ENCODE assay signal across 8 mouse cellular contexts in the genomic region with DNA sequence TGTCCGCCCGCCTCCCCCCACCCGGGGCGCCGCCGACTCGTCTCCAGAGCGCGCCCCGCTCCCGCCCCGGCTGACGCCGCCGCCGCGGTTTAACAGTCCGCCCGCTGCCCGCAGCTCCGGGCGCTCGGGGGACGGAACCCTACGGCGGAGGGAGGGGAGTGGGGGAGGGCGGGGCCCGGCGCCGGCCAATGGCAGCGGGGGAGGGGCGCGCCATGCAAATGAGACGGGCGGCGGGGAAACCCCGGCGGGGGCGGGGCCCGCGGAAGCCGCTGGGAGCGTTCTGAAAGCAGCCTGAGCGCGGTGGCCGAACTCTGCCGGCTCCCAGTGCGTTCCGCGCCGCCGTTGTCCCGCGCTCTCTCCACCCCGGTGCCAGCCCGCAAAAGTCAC. TPM values are rescaled to one million over a fixed set of nuclear protein-coding genes. Genes with fewer than 3 reads are reported as not detected.
DNase-seq lines count a peak whose midpoint lies in the region; ATAC-seq and TF ChIP-seq lines count a peak whose summit lies in the region.

Kansl1l (minus strand) TSS at position 110 of the 387 bp plus-strand sequence.

- peaks cover 0 to 9% of the 10 kb centered on the region in 2 experiments; a peak in 2 of 4 replicates for H3K36me3 ChIP-seq in MEL (ENCODE audit: control insufficient read depth in 1 of 2, insufficient read depth in 2 of 2, low read length in 2 of 2)
- no peaks in the 10 kb centered on the region for H3K36me3 ChIP-seq in forebrain, embryonic 16.5 days (ENCODE audit: control insufficient read depth, insufficient read depth)
- H3K36me3 ChIP-seq in neural tube, embryonic 15.5 days, result no peaks in the 10 kb centered on the region

- H3K4me2 ChIP-seq in forebrain, embryonic 16.5 days (ENCODE audit: low read length), result peak within 1 kb of the TSS; percentile 98
- peak within 1 kb of the TSS; percentile 72 for H3K4me2 ChIP-seq in neural tube, embryonic 15.5 days

- H3K4me1 ChIP-seq in MEL (ENCODE audit: control insufficient read depth in 1 of 2, insufficient read depth in 2 of 2, low read length in 2 of 2), result peaks cover 3 to 7% of the 10 kb centered on the region in 2 experiments
- H3K4me1 ChIP-seq in forebrain, embryonic 16.5 days (replicated peaks; ENCODE audit: control insufficient read depth, insufficient read depth, low read length), result peaks cover 20% of the 10 kb centered on the region
- peaks cover 9% of the 10 kb centered on the region for H3K4me1 ChIP-seq in lung, adult 2 months (ENCODE audit: control insufficient read depth, insufficient read depth, low read length)
- H3K4me1 ChIP-seq in neural tube, embryonic 15.5 days, result peaks cover 25% of the 10 kb centered on the region

- peaks cover 5% of the 10 kb centered on the region; the same call in 1 of the 2 replicates for H3K79me2 ChIP-seq in MEL (ENCODE audit: control insufficient read depth, insufficient read depth, low read length, poor library complexity)

- H3K27me3 ChIP-seq in MEL (ENCODE audit: control insufficient read depth in 1 of 2, insufficient read depth in 2 of 2, low read length in 2 of 2), result no peaks in the 10 kb centered on the region
- H3K27me3 ChIP-seq in forebrain, embryonic 16.5 days (replicated peaks; ENCODE audit: control insufficient read depth, insufficient read depth, low read length), result no peaks in the 10 kb centered on the region
- no peaks in the 10 kb centered on the region for H3K27me3 ChIP-seq in neural tube, embryonic 15.5 days (replicated peaks)

- ATAC-seq in forebrain, embryonic 16.5 days, result peak; percentile 86
- peak; percentile 90 for ATAC-seq in neural tube, embryonic 15.5 days (ENCODE audit: low FRiP score)

- H3K9ac ChIP-seq in MEL (ENCODE audit: control insufficient read depth, low read depth, low read length, poor library complexity, severe bottlenecking), result peak within 1 kb of the TSS; percentile 98
- H3K9ac ChIP-seq in forebrain, embryonic 16.5 days (replicated peaks; ENCODE audit: low read depth, low read length), result peak within 1 kb of the TSS; percentile 98
- H3K9ac ChIP-seq in neural tube, embryonic 15.5 days (replicated peaks), result peak within 1 kb of the TSS; percentile 92

- peak; percentile 53 to 86; a peak in 3 of 4 replicates for TF ChIP-seq POLR2A in MEL (IDR thresholded peaks at IDR 0.05; ENCODE audit: control insufficient read depth in 1 of 2, insufficient read depth in 1 of 2, low read depth in 1 of 2, low read length in 2 of 2, poor library complexity in 1 of 2)
- TF ChIP-seq POLR2A in lung, adult 2 months (IDR thresholded peaks at IDR 0.05; ENCODE audit: borderline replicate concordance, extremely low read depth, low read depth, low read length), result peak; percentile 43

- H3K27ac ChIP-seq in MEL (ENCODE audit: control insufficient read depth, low read depth, low read length), result peak within 1 kb of the TSS; percentile 87
- peak within 1 kb of the TSS; percentile 93 for H3K27ac ChIP-seq in forebrain, embryonic 16.5 days (ENCODE audit: low read length)
- H3K27ac ChIP-seq in layer of hippocampus, adult 2 months, result peak within 1 kb of the TSS; percentile 98
- peak within 1 kb of the TSS; percentile 99 for H3K27ac ChIP-seq in neural tube, embryonic 15.5 days (replicated peaks)

- no peak for TF ChIP-seq CTCF in MEL (IDR thresholded peaks at IDR 0.05 in 2 of 3, conservative IDR thresholded peaks at IDR 0.05 in 1 of 3; ENCODE audit: control insufficient read depth in 1 of 3, insufficient read depth in 1 of 3, low read depth in 2 of 3, low read length in 3 of 3, poor library complexity in 1 of 3, severe bottlenecking in 1 of 3)
- no peak for TF ChIP-seq CTCF in layer of hippocampus, adult 2 months (conservative IDR thresholded peaks at IDR 0.05)
- TF ChIP-seq CTCF in lung, adult 2 months (IDR thresholded peaks at IDR 0.05; ENCODE audit: insufficient read depth, low read length), result no peak

- peak; percentile 92 for DNase-seq in MEL (ENCODE audit: low read depth, low spot score)
- DNase-seq in cerebellum, adult 18-20 months, result peak; percentile 94 to 98
- peak; percentile 94 for DNase-seq in heart, postnatal 36 days
- peak; percentile 91 to 95 for DNase-seq in layer of hippocampus, adult 2 months (ENCODE audit: low spot score in 2 of 2)
- peak; percentile 90 for DNase-seq in lung, adult 2 months
- DNase-seq in testis, postnatal 10 days (ENCODE audit: low spot score), result peak; percentile 98

- H3K4me3 ChIP-seq in MEL (ENCODE audit: control insufficient read depth in 1 of 2, insufficient read depth in 1 of 2, low read depth in 2 of 2, low read length in 2 of 2), result peak within 1 kb of the TSS; percentile 92 to 97
- peak within 1 kb of the TSS; percentile 86 for H3K4me3 ChIP-seq in forebrain, embryonic 16.5 days (replicated peaks; ENCODE audit: low read length)
- H3K4me3 ChIP-seq in layer of hippocampus, adult 2 months, result peak within 1 kb of the TSS; percentile 89
- peak within 1 kb of the TSS; percentile 96 for H3K4me3 ChIP-seq in lung, adult 2 months (replicated peaks; ENCODE audit: extremely low read depth, low read depth, low read length)
- peak within 1 kb of the TSS; percentile 82 for H3K4me3 ChIP-seq in neural tube, embryonic 15.5 days (replicated peaks)

- no peaks in the 10 kb centered on the region for H3K9me3 ChIP-seq in MEL (replicated peaks; ENCODE audit: insufficient read depth, low read length)
- no peaks in the 10 kb centered on the region for H3K9me3 ChIP-seq in forebrain, embryonic 16.5 days (ENCODE audit: control insufficient read depth, low read length)
- no peaks in the 10 kb centered on the region for H3K9me3 ChIP-seq in neural tube, embryonic 15.5 days (replicated peaks)

- peak in 1 of 2 experiments; percentile 22; a peak in 1 of 4 replicates for TF ChIP-seq EP300 in MEL (IDR thresholded peaks at IDR 0.05; ENCODE audit: low read depth in 1 of 2, low read length in 2 of 2)

- 0% methylated on average over 42 of the region's 56 CpGs for WGBS in forebrain, embryonic 16.5 days
- 1% methylated on average over 48 of the region's 56 CpGs for WGBS in lung, adult 2 months
- under 1% methylated on average over 33 of the region's 56 CpGs for WGBS in neural tube, embryonic 15.5 days

- intact Hi-C loops in heart, postnatal 36 days (cut with DNase I), result loop anchor here (2.0 to 5.0 kb wide), 3 partner anchors 45 to 117 kb away; partner anchors contain the start of genes Acadl and Rpe

- TF ChIP-seq RAD21 in MEL (IDR thresholded peaks at IDR 0.05; ENCODE audit: low read depth, low read length), result no peak

TF ChIP-seq in MEL, 35 proteins besides CTCF, POLR2A, EP300 and RAD21 (continues in another document):
- TF ChIP-seq JUND (IDR thresholded peaks at IDR 0.05; ENCODE audit: low read depth, low read length), result no peak
- TF ChIP-seq SMC3 (IDR thresholded peaks at IDR 0.05; ENCODE audit: low read depth, low read length), result no peak
- peak; percentile 40; the same call in 1 of the 2 replicates for TF ChIP-seq TCF12 (IDR thresholded peaks at IDR 0.05; ENCODE audit: low read depth, low read length)
- no peak for TF ChIP-seq CHD2 (IDR thresholded peaks at IDR 0.05; ENCODE audit: low read length)
- TF ChIP-seq MAX (IDR thresholded peaks at IDR 0.05; ENCODE audit: low read length), result no peak
- TF ChIP-seq UBTF (IDR thresholded peaks at IDR 0.05; ENCODE audit: borderline replicate concordance, insufficient read depth, low read depth, low read length), result 0 out of 2 replicates have a peak, but pooled peaks have one; percentile 62
- no peak for TF ChIP-seq ZKSCAN1 (IDR thresholded peaks at IDR 0.05; ENCODE audit: low read depth, low read length)
- no peak for TF ChIP-seq NRF1 (IDR thresholded peaks at IDR 0.05; ENCODE audit: insufficient read depth, low read depth, low read length, poor library complexity, severe bottlenecking)
- TF ChIP-seq HCFC1 (IDR thresholded peaks at IDR 0.05; ENCODE audit: low read depth, low read length), result no peak
- TF ChIP-seq POLR2AphosphoS5 (IDR thresholded peaks at IDR 0.05; ENCODE audit: borderline replicate concordance, low read depth, low read length), result no peak
- no peak for TF ChIP-seq CHD1 (IDR thresholded peaks at IDR 0.05; ENCODE audit: low read depth, low read length)
- TF ChIP-seq MEF2A (IDR thresholded peaks at IDR 0.05; ENCODE audit: extremely low read depth, insufficient replicate concordance, low read depth, low read length, poor library complexity, severe bottlenecking), result no peak
- no peak for TF ChIP-seq MAFK (IDR thresholded peaks at IDR 0.05; ENCODE audit: borderline replicate concordance, low read depth, low read length)
- no peak for TF ChIP-seq GABPA (IDR thresholded peaks at IDR 0.05; ENCODE audit: low read depth, low read length)
- no peak; the same call in 1 of the 2 replicates for TF ChIP-seq KAT2A (conservative IDR thresholded peaks at IDR 0.05; ENCODE audit: low read depth, low read length)
- no peak for TF ChIP-seq GATA1 (IDR thresholded peaks at IDR 0.05; ENCODE audit: low read depth, low read length)
- TF ChIP-seq MAZ (IDR thresholded peaks at IDR 0.05; ENCODE audit: low read depth, low read length), result 0 out of 2 replicates have a peak, but pooled peaks have one; percentile 5
- no peak for TF ChIP-seq ELF1 (IDR thresholded peaks at IDR 0.05; ENCODE audit: low read depth, low read length)
- no peak for TF ChIP-seq TBP (IDR thresholded peaks at IDR 0.05; ENCODE audit: low read depth, low read length)
- TF ChIP-seq ZC3H11A (IDR thresholded peaks at IDR 0.05; ENCODE audit: low read depth, low read length), result no peak
- TF ChIP-seq RCOR1 (IDR thresholded peaks at IDR 0.05; ENCODE audit: low read depth, low read length), result no peak; the same call in 1 of the 2 replicates
- 0 out of 2 replicates have a peak, but pooled peaks have one; percentile 32 for TF ChIP-seq MYB (IDR thresholded peaks at IDR 0.05; ENCODE audit: low read depth, low read length)
- TF ChIP-seq ETS1 (IDR thresholded peaks at IDR 0.05; ENCODE audit: low read depth, low read length), result peak; percentile 13; the same call in 1 of the 2 replicates
- TF ChIP-seq BHLHE40 (IDR thresholded peaks at IDR 0.05; ENCODE audit: borderline replicate concordance, low read depth, low read length), result no peak
- TF ChIP-seq SIN3A (IDR thresholded peaks at IDR 0.05; ENCODE audit: low read length), result peak; percentile 36
- TF ChIP-seq ZNF384 (IDR thresholded peaks at IDR 0.05; ENCODE audit: low read depth, low read length), result no peak
- TF ChIP-seq MYC (IDR thresholded peaks at IDR 0.05; ENCODE audit: low read depth, low read length), result no peak

RNA-seq across cellular contexts. Expression of gene Kansl1l, which starts in this region (rescaled TPM):
- total RNA-seq in MEL (2012; rRNA removed), result 1.8 and 1.9 TPM in 2 replicates
- polyA plus RNA-seq in MEL (2012; ENCODE audit: insufficient read depth in 1 of 2, insufficient read length in 2 of 2, low read depth in 1 of 2, low replicate concordance in 2 of 2, missing spikeins in 1 of 2), result 1 to 10 TPM in 1 of 2 experiments, not detected in 1; 1.9 TPM
- polyA plus RNA-seq in forebrain, embryonic 16.5 days (2015; fragmentation: Nextera tagmentation; extraction: Ambion mirVana), result 15.0 and 15.5 TPM in 2 replicates
- 10 to 100 TPM; 22.2 to 23.2 TPM for total RNA-seq in heart, postnatal 36 days (2021)
- 10 to 100 TPM; 20.3 TPM for total RNA-seq in layer of hippocampus, adult 2 months (2021)
- 2.8 and 3.6 TPM in 2 replicates for polyA plus RNA-seq in lung, adult 2 months (2012; rRNA removed)
- 10.9 and 13.1 TPM in 2 replicates for polyA plus RNA-seq in neural tube, embryonic 15.5 days (2015; fragmentation: Nextera tagmentation; extraction: Ambion mirVana)

Comparison
In these comparisons a context has a peak if more than half of its experiments do, and no peak if none do; other contexts are left out.
1. Peak in every context shown above with its lines: DNase-seq, ATAC-seq, H3K4me3 ChIP-seq and H3K27ac ChIP-seq.